Mouse (Mus musculus) layer of hippocampus, postnatal 10 days (tissue): ENCODE measurements around the gene Htatip2. TPM values are rescaled to one million over a fixed set of nuclear protein-coding genes. Genes with fewer than 3 reads are reported as not detected.

ENCODE experiments used
- DNase-seq, 2 experiments: peaks; one replicate each; pipeline ENCODE4 v3.0.0; 2021; ENCODE audit warnings: low spot score in 2 of 2
- total RNA-seq, 2 experiments: library from RNA; stranded (reverse); gene quantifications; 2 replicates each; pipeline ENCODE4 v1.2.3; 2021

Gene Htatip2
- total RNA-seq, 2 experiments from 2014 or later, result 6.5 to 8.7 TPM

DNA sequence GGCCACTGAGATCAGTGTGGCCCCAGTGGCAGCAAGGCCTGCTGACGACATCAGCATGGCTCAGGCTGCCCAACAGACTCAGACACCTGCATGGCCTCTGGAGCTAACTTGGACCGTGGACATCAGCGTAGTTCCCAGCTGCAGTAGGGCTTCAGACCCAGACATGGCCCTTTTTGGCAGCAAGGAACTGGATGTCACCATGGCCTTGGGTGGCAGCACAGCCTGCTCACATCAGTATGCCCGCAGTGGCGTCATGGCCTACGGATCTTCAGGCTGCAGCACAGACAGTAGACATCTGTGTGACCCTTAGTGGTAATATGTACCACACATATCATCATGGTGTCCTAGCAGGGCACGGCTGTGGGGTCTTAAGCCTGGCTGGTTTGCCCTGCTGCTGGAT is 26.2 kb downstream of the Htatip2 start:
- no peak for DNase-seq

DNA sequence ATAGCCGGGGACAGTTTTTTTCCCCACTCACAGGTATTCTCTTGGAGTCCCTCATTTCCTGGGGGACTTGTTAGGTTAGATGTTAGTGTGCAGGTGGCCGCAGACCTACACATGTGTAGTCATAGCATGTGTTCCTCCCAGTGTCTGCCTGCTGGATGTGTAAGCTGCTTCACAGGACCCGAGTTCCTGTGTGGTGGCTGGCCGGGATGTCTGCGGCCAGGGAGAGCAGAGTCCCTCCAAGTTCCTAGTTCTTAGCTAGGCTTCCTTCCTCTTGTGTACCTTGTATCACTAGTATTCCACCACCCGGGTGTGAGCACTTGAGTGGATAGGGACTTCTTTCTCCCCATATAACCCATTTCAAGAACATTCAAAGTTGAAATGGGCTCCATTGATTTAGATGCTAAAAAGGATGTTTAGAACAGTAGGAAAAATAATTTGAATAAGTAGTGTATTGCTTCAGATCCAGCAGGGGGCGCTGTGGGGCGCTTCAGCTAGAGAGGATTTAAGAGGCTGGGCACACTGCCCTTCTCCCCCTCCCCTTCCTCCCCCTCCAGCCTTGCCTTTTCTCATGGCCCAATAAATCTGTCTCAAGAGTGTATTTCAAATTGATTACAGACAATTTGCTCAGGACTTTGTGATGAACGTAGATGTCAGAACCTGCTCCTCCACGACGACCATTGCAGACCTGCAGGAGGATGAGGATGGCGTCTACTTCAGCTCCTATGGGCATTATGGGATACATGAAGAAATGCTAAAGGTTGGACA is 27.9 kb downstream of the Htatip2 start:
- peak; percentile 72 to 81 for DNase-seq

DNA sequence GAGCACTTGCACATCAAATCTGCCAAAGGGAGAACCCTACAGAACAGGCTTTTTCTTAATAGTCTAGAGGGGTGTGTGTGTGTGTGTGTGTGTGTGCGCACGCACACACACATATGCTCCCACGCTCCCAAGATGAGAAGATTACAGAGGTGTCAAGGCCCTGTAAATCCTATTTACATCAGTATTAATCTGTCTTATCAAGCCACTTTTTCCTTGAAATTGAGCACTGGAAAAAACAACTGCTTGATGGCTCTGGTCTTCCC is 28.4 kb downstream of the Htatip2 start:
- DNase-seq, result no peak

DNA sequence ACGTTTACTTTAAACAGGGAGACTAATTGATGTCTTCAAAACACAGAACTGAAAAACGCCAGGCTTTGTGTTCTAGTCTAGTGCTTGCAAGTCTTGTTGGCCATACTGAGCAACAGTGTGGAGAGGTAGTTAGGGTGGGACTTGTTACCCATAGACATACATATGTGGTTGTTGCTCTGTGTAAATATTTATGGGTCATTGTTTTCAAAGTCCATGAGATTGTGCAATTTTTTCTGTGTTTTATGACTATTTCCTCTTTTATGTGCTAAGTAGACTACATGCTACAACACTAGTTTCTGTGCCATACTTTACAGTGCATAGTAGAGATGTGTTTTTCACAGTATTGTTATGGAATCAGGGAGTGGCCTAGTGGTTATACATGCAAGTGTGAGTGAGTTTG is 35.4 kb downstream of the Htatip2 start:
- DNase-seq, result no peak

DNA sequence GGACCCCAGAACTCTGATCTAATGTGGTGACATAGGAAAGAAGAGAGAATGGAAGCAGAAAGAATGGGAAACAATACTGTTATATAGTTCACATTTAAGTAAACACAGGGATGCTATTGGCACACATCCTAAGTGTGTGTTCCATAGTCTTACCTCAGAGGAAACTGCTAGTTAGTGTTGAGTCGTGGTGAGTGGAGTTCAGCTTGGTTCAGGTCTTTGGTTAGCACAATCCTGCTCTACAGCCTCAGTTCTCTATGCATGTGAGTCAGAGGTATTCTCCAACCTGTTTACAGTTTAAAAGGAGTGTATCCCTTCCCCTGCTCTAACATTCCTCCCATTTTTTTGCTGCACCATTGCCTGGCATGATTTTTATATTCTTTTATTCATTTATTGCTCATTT is 38.3 kb downstream of the Htatip2 start:
- DNase-seq, result no peak

DNA sequence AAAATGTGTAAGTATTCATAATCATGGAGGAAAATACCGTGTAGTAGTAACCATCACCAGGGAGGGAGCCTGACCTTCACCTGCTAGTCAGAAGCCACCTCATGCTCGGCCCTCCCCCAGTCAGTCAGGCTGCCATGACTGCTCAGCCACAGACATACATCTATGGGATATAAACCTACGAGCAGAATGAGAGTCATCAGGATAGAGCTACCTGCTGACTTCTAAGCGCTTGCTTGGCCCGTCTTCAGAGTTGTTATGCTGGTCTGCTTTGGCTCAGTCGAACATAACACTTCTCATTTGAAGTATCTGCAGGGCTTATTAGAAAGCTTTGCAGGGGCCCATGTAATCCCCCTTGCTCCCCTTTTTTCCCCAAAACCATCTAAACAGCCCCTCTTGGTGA is 44.6 kb downstream of the Htatip2 start:
- DNase-seq, result no peak

DNA sequence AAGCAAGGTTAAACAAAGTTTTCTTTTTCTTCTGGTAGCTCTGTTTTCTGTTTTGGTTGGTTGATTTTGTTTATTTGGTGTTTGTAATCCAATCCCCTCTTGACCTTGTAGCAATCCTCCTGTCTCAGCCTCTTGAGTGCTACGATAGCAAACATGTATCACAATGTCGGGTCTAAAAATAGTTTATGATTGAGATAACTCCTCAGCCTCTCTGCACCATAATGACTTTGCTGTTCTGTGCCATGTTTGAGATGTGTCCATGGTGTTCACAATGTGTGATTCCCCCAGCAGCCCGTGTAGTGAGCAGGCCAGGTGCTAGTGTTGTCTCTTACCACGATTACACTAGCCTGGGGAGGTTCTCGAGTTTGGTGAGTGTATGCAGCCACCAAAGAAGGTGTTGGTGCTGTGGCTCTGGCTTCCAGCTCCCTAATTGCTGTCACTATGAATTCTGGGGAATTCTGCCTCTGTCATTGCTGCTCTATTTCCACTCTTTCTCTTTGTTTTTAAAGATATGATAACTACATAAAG is 45.8 kb downstream of the Htatip2 start:
- no peak for DNase-seq

DNA sequence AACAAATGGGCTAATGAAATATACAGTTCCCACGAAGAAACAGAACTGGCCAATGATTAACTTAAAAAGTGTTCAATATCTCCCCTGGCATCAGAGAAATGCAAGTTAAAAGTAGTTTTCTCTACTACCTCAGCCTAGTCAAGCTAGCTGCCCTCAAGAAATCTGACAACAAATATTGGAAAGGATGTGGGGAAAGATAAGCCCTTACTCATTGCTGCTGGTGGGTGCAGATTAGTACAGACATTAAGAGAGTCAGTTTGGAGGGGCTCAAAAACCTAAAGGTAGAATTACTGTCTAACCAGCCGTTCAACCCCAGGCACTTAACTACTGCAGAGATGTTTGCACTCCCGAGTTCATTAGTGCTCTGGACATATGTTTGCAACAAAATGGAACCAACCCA is 46.7 kb downstream of the Htatip2 start:
- no peak for DNase-seq

DNA sequence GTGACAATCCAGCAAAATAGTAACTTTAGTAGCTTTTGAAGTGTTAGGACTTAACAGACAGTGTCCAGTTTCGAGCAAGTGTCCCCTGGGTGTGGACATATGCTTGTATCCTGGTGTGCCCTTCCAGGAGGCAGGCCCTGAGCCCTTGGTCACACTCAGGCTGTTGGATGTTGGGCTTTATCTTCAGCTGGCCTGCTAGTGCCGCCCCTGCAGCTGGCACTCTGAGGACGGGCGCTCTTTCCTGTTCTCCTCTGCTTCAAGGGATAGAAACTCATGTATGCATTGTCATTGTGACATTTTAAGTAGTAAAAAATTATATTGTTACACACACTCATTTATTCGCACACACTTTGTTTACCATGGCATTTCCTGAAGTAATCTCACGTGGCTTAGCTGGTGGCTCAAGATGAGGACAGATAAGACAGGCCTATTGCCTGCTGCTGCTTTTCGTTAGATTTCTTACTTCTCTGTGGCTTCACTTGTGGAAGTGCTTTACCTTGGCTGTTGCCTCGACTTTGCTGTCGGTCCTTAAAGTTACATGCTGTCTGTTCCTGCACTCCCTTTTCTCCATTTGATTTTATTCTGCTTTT is 48.3 kb downstream of the Htatip2 start:
- DNase-seq, result no peak

DNA sequence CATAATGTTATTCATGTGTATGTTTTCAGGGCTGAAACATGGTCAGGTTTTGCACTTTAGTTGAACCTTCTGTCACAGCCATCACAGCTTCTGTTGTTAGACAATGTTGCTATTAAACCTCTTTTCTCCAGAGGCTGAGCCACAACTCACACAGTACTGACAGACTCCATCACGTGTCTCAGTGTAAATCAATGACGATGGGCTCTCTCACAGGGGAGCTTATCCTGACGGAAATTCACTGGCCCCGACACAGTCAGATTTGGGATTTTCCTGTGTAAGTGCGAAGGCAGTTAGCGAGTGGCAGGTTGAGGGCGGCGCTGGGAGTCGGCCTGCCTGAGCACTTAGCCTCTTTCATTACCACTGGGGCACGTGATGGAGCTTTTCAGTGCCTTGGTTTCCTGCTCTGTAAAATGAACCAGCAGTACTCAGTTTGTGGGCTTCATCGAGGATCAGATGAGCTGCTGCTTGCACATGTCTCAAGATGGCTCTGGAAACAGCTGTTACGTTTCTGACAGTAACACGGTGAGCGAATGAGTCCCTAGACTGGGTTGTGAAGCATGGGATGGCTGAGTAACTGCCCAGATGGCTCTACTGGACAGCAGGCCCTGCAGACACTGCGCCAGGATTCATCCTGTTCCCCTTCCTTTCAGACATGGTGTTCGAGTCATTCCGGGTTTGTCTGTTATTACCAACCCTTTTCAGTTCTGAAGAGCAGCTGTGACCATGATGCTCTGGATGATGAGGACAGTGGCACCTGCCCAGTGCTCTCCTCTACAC is 49.1 kb downstream of the Htatip2 start:
- DNase-seq, result no peak

DNA sequence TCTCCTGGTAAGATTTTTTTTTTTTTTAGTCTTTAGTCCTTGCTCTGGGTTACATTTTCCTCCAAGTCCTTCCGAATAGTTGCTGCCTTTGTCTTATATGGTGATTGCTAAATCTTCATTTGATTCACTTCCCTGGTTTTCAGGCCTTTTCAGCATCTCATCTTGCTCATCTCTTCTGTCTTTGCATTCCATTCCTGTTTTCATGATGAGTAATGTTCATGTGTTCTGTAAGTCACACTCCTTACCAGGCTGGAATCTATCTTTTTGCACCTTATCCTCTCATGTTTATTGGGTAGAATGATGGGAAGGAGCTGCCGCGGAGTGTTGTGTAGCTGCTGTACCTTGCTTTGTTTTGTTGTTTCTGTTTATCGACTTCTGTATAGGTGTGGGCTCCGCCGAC is 50.2 kb downstream of the Htatip2 start:
- no peak for DNase-seq

DNA sequence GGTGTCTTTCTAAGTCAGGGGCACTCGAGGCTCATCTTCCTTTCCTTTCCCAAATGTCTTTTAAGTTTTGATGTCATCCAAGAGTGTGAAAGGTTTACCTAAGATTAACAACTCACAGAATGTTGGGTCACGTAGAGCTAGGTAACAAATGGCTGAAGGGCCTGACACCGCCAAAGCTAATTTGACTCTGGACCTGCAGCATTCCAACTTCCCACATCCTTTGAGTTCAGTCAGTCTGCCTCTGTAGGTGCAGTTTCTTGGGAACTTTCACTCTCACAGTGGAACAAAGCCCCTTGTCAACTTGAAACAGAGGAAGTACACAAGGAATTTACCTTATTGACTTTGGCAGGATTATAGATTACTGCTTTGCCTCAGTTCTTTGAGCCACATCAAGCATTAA is 50.6 kb downstream of the Htatip2 start:
- DNase-seq, result no peak

DNA sequence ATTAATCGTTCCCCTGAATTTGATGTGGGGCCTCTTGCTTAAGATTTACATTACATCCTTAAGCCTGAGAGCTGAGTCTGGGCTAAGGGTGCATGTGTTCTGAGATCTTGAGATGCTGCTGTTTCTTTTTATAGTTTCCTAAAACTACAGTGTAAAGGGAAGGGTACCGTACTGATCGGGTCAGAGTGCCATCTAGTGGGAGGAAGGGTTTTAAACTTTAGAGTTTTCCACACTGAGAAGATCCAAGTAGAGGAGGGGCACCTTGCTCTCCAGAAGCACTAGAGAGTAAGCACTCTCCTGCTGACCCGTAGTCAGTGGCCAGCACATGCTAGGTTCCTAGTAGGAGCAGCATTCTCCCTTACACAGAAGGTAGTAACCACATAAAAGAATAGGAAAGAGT is 52.4 kb downstream of the Htatip2 start:
- peak; percentile 17 to 38 for DNase-seq

DNA sequence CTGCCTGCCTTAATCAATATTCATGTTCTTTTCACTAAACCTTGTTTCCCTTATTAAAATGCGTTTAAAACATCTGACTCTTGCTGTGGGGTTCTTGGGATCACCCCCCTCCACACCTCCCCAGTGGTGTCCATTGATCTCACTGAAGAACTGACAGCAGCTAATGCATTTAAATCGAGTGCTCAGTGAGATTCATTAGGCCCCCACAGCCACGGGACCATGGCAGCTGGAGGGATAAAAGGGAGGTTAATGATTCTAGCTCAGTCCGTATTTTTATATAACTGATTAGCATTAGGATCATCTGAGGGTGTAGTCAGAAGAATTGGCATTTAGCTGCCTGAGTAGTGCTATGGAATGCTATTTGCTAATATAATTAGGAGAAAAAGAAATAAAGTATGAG is 60.5 kb downstream of the Htatip2 start:
- no peak for DNase-seq

DNA sequence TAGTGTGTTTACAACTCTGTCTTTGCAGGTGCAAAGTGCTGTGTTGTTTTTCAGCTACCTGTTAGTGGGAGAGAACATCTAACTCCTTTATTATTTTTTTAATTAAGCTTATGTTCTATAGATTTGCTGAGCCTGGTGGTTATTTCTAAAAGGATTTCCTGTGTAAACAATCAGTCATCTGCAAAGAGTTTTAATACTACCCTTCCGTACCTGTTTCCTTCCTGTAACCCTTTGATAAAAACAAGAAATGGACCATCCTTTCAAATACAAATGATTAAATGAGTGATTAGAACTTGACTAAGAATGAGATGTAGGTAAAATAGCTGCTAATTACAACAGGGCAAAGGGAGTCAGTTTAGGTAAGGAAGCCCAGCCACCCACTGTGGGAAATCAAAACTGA is 62.5 kb downstream of the Htatip2 start:
- no peak for DNase-seq

DNA sequence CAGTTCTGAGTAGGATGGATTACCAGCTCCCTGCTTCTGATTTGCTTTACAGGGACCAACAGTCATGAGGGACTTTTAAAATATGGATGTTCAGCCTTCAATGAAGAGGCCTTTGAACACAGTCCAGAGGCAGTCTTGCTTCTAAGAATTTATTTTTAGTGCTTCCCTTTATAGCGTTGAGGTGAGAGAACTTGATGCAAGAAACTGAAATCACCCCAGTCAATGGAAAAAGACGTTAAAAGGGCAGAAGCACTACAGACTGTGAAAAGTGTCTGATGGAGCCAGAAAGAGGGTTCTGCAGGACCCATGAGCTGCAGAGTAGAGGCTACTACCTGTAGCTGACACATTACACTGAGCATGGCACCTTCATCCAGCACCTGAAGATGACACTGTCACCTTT is 63.1 kb downstream of the Htatip2 start:
- no peak for DNase-seq

Other genes with a start within 250 kb of the Htatip2 start
- not detected for gene Dbx1, start 122.3 kb upstream of the Htatip2 start, total RNA-seq
- 10 to 100 TPM; 35.3 to 40.6 TPM for gene Prmt3, start 19.2 kb downstream of the Htatip2 start, total RNA-seq
- under 1 TPM; 0.11 to 0.16 TPM for gene Slc6a5, start 151.0 kb downstream of the Htatip2 start, total RNA-seq
- 10 to 100 TPM; 66.0 to 75.2 TPM for gene Nell1, start 215.7 kb downstream of the Htatip2 start, total RNA-seq